Mouse (Mus musculus) forebrain, embryonic 11.5 days (tissue): ENCODE data around the gene Ralgds. TPM values are rescaled to one million over a fixed set of nuclear protein-coding genes. Genes with fewer than 3 reads are reported as not detected.
"Not testable (repeated sequence)": the region's sequence is repeated elsewhere in the genome, so short reads cannot be mapped to it uniquely, and the experiment has no call there.

ENCODE experiments used
- ATAC-seq: fragments of 200-750 bp; cut with Nextera tagmentation; replicated peaks from 2 replicates; pipeline ENCODE4 v1.8.0; 2017; ENCODE audit warnings: moderate TSS enrichment; ENCODE audit not compliant: low FRiP score
- DNase-seq: peaks from one replicate; pipeline ENCODE4 v3.0.0-alpha.2; 2017; ENCODE audit warnings: low spot score
- H3K27ac ChIP-seq: fragments of 300-500 bp; sonication (generic); 2 replicates; pipeline ENCODE4 v1.5.1; 2014; ENCODE audit warnings: low read depth, low read length
- H3K27me3 ChIP-seq: fragments of 300-500 bp; sonication (generic); 2 replicates; pipeline ENCODE4 v1.6.1; 2014; ENCODE audit warnings: mild to moderate bottlenecking, low read length, mixed read lengths; ENCODE audit not compliant: control insufficient read depth, insufficient read depth
- H3K36me3 ChIP-seq: fragments of 300-500 bp; sonication (generic); 2 replicates; pipeline ENCODE4 v1.6.1; 2014; ENCODE audit warnings: mild to moderate bottlenecking, low read length, moderate library complexity, mixed read lengths; ENCODE audit not compliant: control insufficient read depth, insufficient read depth
- H3K4me1 ChIP-seq: fragments of 300-500 bp; sonication (generic); replicated peaks from 2 replicates; pipeline ENCODE4 v1.6.1; 2014; ENCODE audit warnings: low read length, mixed read lengths; ENCODE audit not compliant: control insufficient read depth, insufficient read depth
- H3K4me2 ChIP-seq: fragments of 300-500 bp; sonication (generic); 2 replicates; pipeline ENCODE4 v1.6.1; 2014; ENCODE audit warnings: low read depth, mild to moderate bottlenecking, low read length, moderate library complexity, mixed read lengths; ENCODE audit not compliant: severe bottlenecking
- H3K4me3 ChIP-seq: fragments of 300-500 bp; sonication (generic); 2 replicates; pipeline ENCODE4 v1.5.1; 2014; ENCODE audit warnings: low read depth, low read length
- H3K9ac ChIP-seq: fragments of 300-500 bp; sonication (generic); 2 replicates; pipeline ENCODE4 v1.6.1; 2014; ENCODE audit warnings: low read length
- H3K9me3 ChIP-seq: fragments of 300-500 bp; sonication (generic); 2 replicates; pipeline ENCODE4 v1.6.1; 2016; ENCODE audit warnings: low read length, mixed read lengths; ENCODE audit not compliant: control insufficient read depth
- WGBS: fragments of 180-500 bp; shearing (Covaris S2); extraction: QIAGEN DNeasy Blood & Tissue Kit; methylation state at CpG from one replicate; pipeline ENCODE4 v1.1.7; 2014; 5-methylcytosine and 5-hydroxymethylcytosine counted together
- polyA plus RNA-seq: library from polyadenylated mRNA; unstranded; fragments of >200 nt; fragmentation: Nextera tagmentation; extraction: Ambion mirVana; gene quantifications from 2 replicates; pipeline ENCODE4 v1.2.1, GENCODE M21; 2014

Gene Ralgds
- polyA plus RNA-seq, 1 experiment from 2014 or later, result 47.6 TPM

- WGBS, result 90% methylated on average over 5 of the region's 5 CpGs
- H3K9me3 ChIP-seq, result no peaks in the 10 kb centered on the region
- ATAC-seq, result no peak
Observed at GRCm38 (mm10) chr2:28497561-28497960, 15.4 kb upstream of the Ralgds start.

DNA sequence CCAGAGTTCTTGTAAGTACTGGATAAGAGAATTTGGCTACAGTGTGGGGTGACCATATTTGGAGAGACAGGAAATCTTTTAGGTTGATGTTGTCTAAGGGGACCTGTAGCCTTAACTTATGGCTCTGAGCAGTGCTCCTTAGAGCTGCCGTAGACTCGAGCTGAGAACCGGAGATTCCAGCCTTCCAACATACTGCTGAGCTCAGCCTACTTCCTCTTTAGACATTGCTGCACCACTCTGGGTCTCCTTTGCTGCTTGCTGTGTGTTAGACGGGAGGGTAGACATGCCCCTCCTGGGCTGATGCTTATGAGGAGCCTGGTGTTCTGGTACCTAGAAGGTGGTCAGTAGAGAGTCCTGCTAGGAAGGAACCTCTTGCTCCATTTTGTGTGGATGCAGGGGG lies 14.5 kb upstream of the Ralgds start:
- H3K9ac ChIP-seq, result no peak overlapping the region
- no peak overlapping the region for H3K27ac ChIP-seq
- H3K27me3 ChIP-seq, result no peaks in the 10 kb centered on the region
- no peak overlapping the region for H3K4me3 ChIP-seq
- no peaks in the 10 kb centered on the region for H3K4me1 ChIP-seq
- peak; percentile 20 for DNase-seq
- no peak for ATAC-seq
- H3K9me3 ChIP-seq, result no peaks in the 10 kb centered on the region
- H3K4me2 ChIP-seq, result no peak overlapping the region
- 88% methylated on average over 4 of the region's 4 CpGs for WGBS
- H3K36me3 ChIP-seq, result no peaks in the 10 kb centered on the region

More at GRCm38 (mm10) chr2:28497561-28497960, 15.4 kb upstream of the Ralgds start:
- no peaks in the 10 kb centered on the region for H3K27me3 ChIP-seq
- no peaks in the 10 kb centered on the region for H3K36me3 ChIP-seq
- no peak overlapping the region for H3K4me2 ChIP-seq
- no peak for DNase-seq
- H3K9ac ChIP-seq, result no peak overlapping the region
- no peaks in the 10 kb centered on the region for H3K4me1 ChIP-seq
- H3K27ac ChIP-seq, result no peak overlapping the region
- no peak overlapping the region for H3K4me3 ChIP-seq

- H3K4me1 ChIP-seq, result no peaks in the 10 kb centered on the region
- H3K27ac ChIP-seq, result no peak overlapping the region
- no peak for DNase-seq
- no peaks in the 10 kb centered on the region for H3K9me3 ChIP-seq
- WGBS, result 85% methylated on average over 10 of the region's 10 CpGs
- no peaks in the 10 kb centered on the region for H3K36me3 ChIP-seq
- ATAC-seq, result no peak
- no peak overlapping the region for H3K4me3 ChIP-seq
- H3K4me2 ChIP-seq, result no peak overlapping the region
- H3K9ac ChIP-seq, result no peak overlapping the region
- no peaks in the 10 kb centered on the region for H3K27me3 ChIP-seq
Observed at GRCm38 (mm10) chr2:28502987-28503386, 9.9 kb upstream of the Ralgds start.

GRCm38 (mm10) chr2:28504676-28505075 lies 8.2 kb upstream of the Ralgds start:
- no peak for DNase-seq
- no peaks in the 10 kb centered on the region for H3K4me1 ChIP-seq
- no peak overlapping the region for H3K27ac ChIP-seq
- H3K4me2 ChIP-seq, result no peak overlapping the region
- no peak overlapping the region for H3K4me3 ChIP-seq
- H3K27me3 ChIP-seq, result no peaks in the 10 kb centered on the region
- H3K36me3 ChIP-seq, result no peaks in the 10 kb centered on the region
- 89% methylated on average over 13 of the region's 13 CpGs for WGBS
- ATAC-seq, result no peak
- no peak overlapping the region for H3K9ac ChIP-seq
- H3K9me3 ChIP-seq, result no peaks in the 10 kb centered on the region

GRCm38 (mm10) chr2:28505795-28506194 lies 7.1 kb upstream of the Ralgds start, which contains the start of gene Gm10134:
TSS of gene Gm10134 (plus strand) at chr2:28506095.
- H3K27me3 ChIP-seq, result no peaks in the 10 kb centered on the region
- DNase-seq (no peak), ATAC-seq (no peak)
- no peaks in the 10 kb centered on the region for H3K4me1 ChIP-seq
- H3K9me3 ChIP-seq, result no peaks in the 10 kb centered on the region
- H3K27ac ChIP-seq, result no peak within 1 kb of the TSS
- H3K4me3 ChIP-seq, result no peak within 1 kb of the TSS
- 81% methylated on average over 3 of the region's 3 CpGs for WGBS
- no peak within 1 kb of the TSS for H3K9ac ChIP-seq
- H3K4me2 ChIP-seq, result no peak within 1 kb of the TSS
- no peaks in the 10 kb centered on the region for H3K36me3 ChIP-seq

GRCm38 (mm10) chr2:28506291-28506690 lies 6.6 kb upstream of the Ralgds start:
- no peaks in the 10 kb centered on the region for H3K4me1 ChIP-seq
- H3K27ac ChIP-seq, result no peak overlapping the region
- 85% methylated on average over 6 of the region's 6 CpGs for whole genome bisulfite sequencing
- H3K9ac ChIP-seq, result no peak overlapping the region
- H3K27me3 ChIP-seq, result no peaks in the 10 kb centered on the region
- no peaks in the 10 kb centered on the region for H3K9me3 ChIP-seq
- ATAC-seq (no peak), DNase-seq (no peak)
- H3K36me3 ChIP-seq, result no peaks in the 10 kb centered on the region
- H3K4me2 ChIP-seq, result no peak overlapping the region
- H3K4me3 ChIP-seq, result no peak overlapping the region

GRCm38 (mm10) chr2:28511600-28511999 lies 1.3 kb upstream of the Ralgds start:
- not testable (repeated sequence) for H3K4me3 ChIP-seq, H3K4me2 ChIP-seq, DNase-seq, H3K9me3 ChIP-seq, H3K4me1 ChIP-seq, H3K36me3 ChIP-seq, H3K27ac ChIP-seq, H3K27me3 ChIP-seq, ATAC-seq, H3K9ac ChIP-seq
- WGBS, result 51% methylated on average over 5 of the region's 5 CpGs

- Histone ChIP-seq H3K4me2 (peak overlapping the region; percentile 97), H3K9me3 (no peaks in the 10 kb centered on the region), H3K27me3 (no peaks in the 10 kb centered on the region), H3K27ac (peak overlapping the region; percentile 53), H3K4me3 (peak overlapping the region; percentile 75), H3K36me3 (no peaks in the 10 kb centered on the region), H3K4me1 (peaks cover 2% of the 10 kb centered on the region; the same call in 1 of the 2 replicates), H3K9ac (peak overlapping the region; percentile 95)
- 6% methylated on average over 47 of the region's 47 CpGs for WGBS
- ATAC-seq, result peak; percentile 56
- DNase-seq, result peak; percentile 68
Observed at GRCm38 (mm10) chr2:28513431-28514370, 776 bp downstream of the Ralgds start.
